Comparison of ENCODE assay signal across 1 mouse cellular context in the genomic region with DNA sequence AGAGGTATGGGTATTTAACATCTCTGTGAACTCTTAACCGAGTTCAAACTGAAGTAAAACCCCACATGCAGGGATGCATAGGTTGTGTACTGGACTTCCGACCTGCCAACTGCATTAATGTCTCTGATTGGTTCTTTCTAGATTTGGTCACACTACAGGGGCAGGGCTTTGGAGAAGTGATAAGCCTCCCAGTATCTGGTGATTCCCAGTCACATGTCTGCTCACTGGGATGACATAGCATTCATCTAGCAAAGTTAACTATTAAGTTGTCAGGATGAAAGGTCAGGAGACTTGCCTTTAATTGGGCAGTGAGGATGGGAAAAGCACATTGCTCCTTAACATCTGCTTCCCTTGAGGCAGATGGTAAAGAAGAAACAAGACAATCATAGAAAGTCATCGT.
TF ChIP-seq lines count a peak whose summit lies in the region.

A gene (plus strand): TSS at position 213 of the 400 bp plus-strand sequence.

TF ChIP-seq in MEL, 35 proteins besides CTCF, POLR2A, EP300 and RAD21 (continued from another document):
- no peak for TF ChIP-seq USF2 (IDR thresholded peaks at IDR 0.05; ENCODE audit: borderline replicate concordance in 1 of 2, insufficient read depth in 1 of 2, low read depth in 1 of 2, low read length in 2 of 2)
- no peak for TF ChIP-seq CHD2 (IDR thresholded peaks at IDR 0.05; ENCODE audit: low read length)
- TF ChIP-seq SIN3A (IDR thresholded peaks at IDR 0.05; ENCODE audit: low read length): no peak
- TF ChIP-seq ZKSCAN1 (IDR thresholded peaks at IDR 0.05; ENCODE audit: low read depth, low read length): no peak
- no peak for TF ChIP-seq BHLHE40 (IDR thresholded peaks at IDR 0.05; ENCODE audit: borderline replicate concordance, low read depth, low read length)
- TF ChIP-seq SMC3 (IDR thresholded peaks at IDR 0.05; ENCODE audit: low read depth, low read length): no peak
- TF ChIP-seq MXI1 (IDR thresholded peaks at IDR 0.05; ENCODE audit: low read depth, low read length): 0 out of 2 replicates have a peak, but pooled peaks have one; percentile 28
- TF ChIP-seq MYC (IDR thresholded peaks at IDR 0.05; ENCODE audit: low read depth, low read length): no peak
- TF ChIP-seq MAX (IDR thresholded peaks at IDR 0.05; ENCODE audit: low read length): no peak; the same call in 1 of the 2 replicates
- no peak for TF ChIP-seq ETS1 (IDR thresholded peaks at IDR 0.05; ENCODE audit: low read depth, low read length)
- peak; percentile 67 for TF ChIP-seq USF1 (IDR thresholded peaks at IDR 0.05; ENCODE audit: low read depth, low read length)
- no peak for TF ChIP-seq MYB (IDR thresholded peaks at IDR 0.05; ENCODE audit: low read depth, low read length)
- no peak for TF ChIP-seq POLR2AphosphoS5 (IDR thresholded peaks at IDR 0.05; ENCODE audit: borderline replicate concordance, low read depth, low read length)
